Mouse (Mus musculus): ENCODE data around the gene Arl6ip4.

Arl6ip4 gene

GRCm38 (mm10) chr5:124115990-124116845 is at the start of gene Arl6ip4:
Arl6ip4 (plus strand) TSS chr5:124116089.
- peak; percentile 85 for DNase-seq (ENCODE audit: low read depth)

GRCm38 (mm10) chr5:124069657-124070056 is 46.2 kb upstream of the Arl6ip4 start:
- DNase-seq (ENCODE audit: low read depth) = no peak

GRCm38 (mm10) chr5:124073682-124074081 is 42.2 kb upstream of the Arl6ip4 start:
- peak; percentile 38 for DNase-seq (ENCODE audit: low read depth)

- DNase-seq (ENCODE audit: low read depth) = peak; percentile 95
These were observed 41.0 kb upstream of the Arl6ip4 start for GRCm38 (mm10) chr5:124074845-124075307.

GRCm38 (mm10) chr5:124075716-124076115 is 40.2 kb upstream of the Arl6ip4 start:
- DNase-seq (ENCODE audit: low read depth) = no peak

GRCm38 (mm10) chr5:124076559-124076958 is 39.3 kb upstream of the Arl6ip4 start:
- DNase-seq (ENCODE audit: low read depth) = no peak

- DNase-seq (ENCODE audit: low read depth) = no peak
These were observed 38.6 kb upstream of the Arl6ip4 start for GRCm38 (mm10) chr5:124077241-124077640.

- no peak for DNase-seq (ENCODE audit: low read depth)
These were observed 37.9 kb upstream of the Arl6ip4 start for GRCm38 (mm10) chr5:124077856-124078460.

GRCm38 (mm10) chr5:124078794-124079416 is 37.0 kb upstream of the Arl6ip4 start:
- peak; percentile 36 for DNase-seq (ENCODE audit: low read depth)

GRCm38 (mm10) chr5:124079880-124080279 is 36.0 kb upstream of the Arl6ip4 start:
- no peak for DNase-seq (ENCODE audit: low read depth)

GRCm38 (mm10) chr5:124082447-124082846 is 33.4 kb upstream of the Arl6ip4 start:
- DNase-seq (ENCODE audit: low read depth) = no peak

- peak; percentile 26 for DNase-seq (ENCODE audit: low read depth)
These were observed 32.8 kb upstream of the Arl6ip4 start for GRCm38 (mm10) chr5:124082941-124083688.

- peak; percentile 55 for DNase-seq (ENCODE audit: low read depth)
These were observed 31.9 kb upstream of the Arl6ip4 start for GRCm38 (mm10) chr5:124083850-124084587.

- DNase-seq (ENCODE audit: low read depth) = peak; percentile 83
These were observed 31.2 kb upstream of the Arl6ip4 start for GRCm38 (mm10) chr5:124084588-124085173.

GRCm38 (mm10) chr5:124085513-124085912 is 30.4 kb upstream of the Arl6ip4 start:
- no peak for DNase-seq (ENCODE audit: low read depth)

- DNase-seq (ENCODE audit: low read depth) = peak; percentile 19
These were observed 29.0 kb upstream of the Arl6ip4 start for GRCm38 (mm10) chr5:124086876-124087275.

- DNase-seq (ENCODE audit: low read depth) = no peak
These were observed 26.0 kb upstream of the Arl6ip4 start for GRCm38 (mm10) chr5:124089868-124090267.

- DNase-seq (ENCODE audit: low read depth) = no peak
These were observed 23.9 kb upstream of the Arl6ip4 start for GRCm38 (mm10) chr5:124091951-124092406.

- no peak for DNase-seq (ENCODE audit: low read depth)
These were observed 22.6 kb upstream of the Arl6ip4 start for GRCm38 (mm10) chr5:124093120-124093794.
